Mouse (Mus musculus) hindbrain, postnatal 0 days (tissue): ENCODE measurements at regions not wholly inside any gene's neighbourhood (a gene's known extent, or its start where the extent isn't known, plus 50 kb on each side); places are given as distances from the start of the nearest gene placed in this dataset.

Experiments used
- ATAC-seq: fragments of 200-750 bp; cut with Nextera tagmentation; 2 replicates; pipeline ENCODE4 v1.8.0; 2017; ENCODE audit warnings: mild to moderate bottlenecking, moderate TSS enrichment, moderate library complexity
- DNase-seq: peaks from one replicate; pipeline ENCODE4 v3.0.0-alpha.2; 2015; ENCODE audit warnings: low spot score
- H3K27ac ChIP-seq: fragments of 300-500 bp; sonication (generic); 2 replicates; pipeline ENCODE4 v1.5.1; 2014; ENCODE audit warnings: mild to moderate bottlenecking
- H3K27me3 ChIP-seq: fragments of 300-500 bp; sonication (generic); 2 replicates; pipeline ENCODE4 v1.6.1; 2014; ENCODE audit warnings: low read length, mixed read lengths; ENCODE audit not compliant: insufficient read depth
- H3K36me3 ChIP-seq: fragments of 300-500 bp; sonication (generic); 2 replicates; pipeline ENCODE4 v1.6.1; 2014; ENCODE audit warnings: low read length, mixed read lengths; ENCODE audit not compliant: insufficient read depth
- H3K4me1 ChIP-seq: fragments of 300-500 bp; sonication (generic); 2 replicates; pipeline ENCODE4 v1.6.1; 2014; ENCODE audit warnings: antibody characterized with exemption, low read length, mixed read lengths; ENCODE audit not compliant: insufficient read depth
- H3K4me2 ChIP-seq: fragments of 300-500 bp; sonication (generic); 2 replicates; pipeline ENCODE4 v1.6.1; 2014; ENCODE audit warnings: low read depth, mild to moderate bottlenecking, low read length, moderate library complexity, mixed read lengths
- H3K4me3 ChIP-seq: fragments of 300-500 bp; sonication (generic); 2 replicates; pipeline ENCODE4 v1.5.1; 2014; ENCODE audit warnings: low read length
- H3K9ac ChIP-seq: fragments of 300-500 bp; sonication (generic); replicated peaks from 2 replicates; pipeline ENCODE4 v1.6.1; 2014; ENCODE audit warnings: mild to moderate bottlenecking, low read length, moderate library complexity, mixed read lengths
- H3K9me3 ChIP-seq: fragments of 300-500 bp; sonication (generic); 2 replicates; pipeline ENCODE4 v1.6.1; 2016; ENCODE audit warnings: low read length, mixed read lengths
- CTCF ChIP-seq: IDR thresholded peaks from 2 replicates; pipeline ENCODE4 v1.5.1; 2016; ENCODE audit warnings: antibody characterized with exemption, control low read depth, low read depth
- WGBS: fragments of 180-500 bp; shearing (Covaris S2); extraction: QIAGEN DNeasy Blood & Tissue Kit; methylation state at CpG from one replicate; pipeline ENCODE4 v1.1.7; 2014; 5-methylcytosine and 5-hydroxymethylcytosine counted together

DNA sequence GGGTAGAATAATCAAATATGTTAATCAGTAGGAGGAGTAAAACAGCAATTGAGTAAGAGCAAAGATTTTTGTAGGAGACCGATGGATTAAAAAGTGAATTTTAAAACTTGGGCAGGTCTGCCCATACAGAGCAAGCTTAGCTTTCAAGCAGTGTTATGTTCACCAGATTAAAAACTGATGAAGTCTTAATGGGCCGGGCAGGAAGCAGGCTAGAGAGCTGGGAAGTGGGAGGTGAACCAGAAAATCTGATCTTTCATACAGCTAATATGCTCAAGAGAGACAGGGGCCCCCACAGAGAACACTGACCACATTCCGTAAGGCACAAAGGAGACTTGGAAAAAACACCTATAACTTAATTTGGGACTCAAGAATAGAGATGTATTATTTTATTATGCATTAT lies 316.4 kb upstream of the Adgrl2 start:
- WGBS = 53% methylated on average over 3 of the region's 3 CpGs

GRCm38 (mm10) chr3:149306291-149306690 lies 315.9 kb upstream of the Adgrl2 start:
- no peak overlapping the region for H3K4me2 ChIP-seq
- 22% methylated on average over 5 of the region's 5 CpGs for WGBS
- H3K36me3 ChIP-seq = no peaks in the 10 kb centered on the region
- no peaks in the 10 kb centered on the region for H3K9me3 ChIP-seq
- H3K4me1 ChIP-seq = no peaks in the 10 kb centered on the region
- H3K27me3 ChIP-seq = no peaks in the 10 kb centered on the region
- TF ChIP-seq CTCF = no peak
- H3K27ac ChIP-seq = no peak overlapping the region
- DNase-seq (no peak), ATAC-seq (no peak)
- H3K9ac ChIP-seq = no peak overlapping the region
- H3K4me3 ChIP-seq = no peak overlapping the region

More for the DNA sequence above, 316.4 kb upstream of the Adgrl2 start:
- Histone ChIP-seq H3K9ac (no peak overlapping the region), H3K4me2 (no peak overlapping the region), H3K9me3 (no peaks in the 10 kb centered on the region), H3K36me3 (no peaks in the 10 kb centered on the region), H3K4me3 (no peak overlapping the region), H3K27ac (no peak overlapping the region), H3K4me1 (no peaks in the 10 kb centered on the region), H3K27me3 (no peaks in the 10 kb centered on the region)
- DNase-seq (no peak), ATAC-seq (no peak)
- no peak for TF ChIP-seq CTCF

GRCm38 (mm10) chr3:149305440-149305839 lies 315.1 kb upstream of the Adgrl2 start:
- Histone ChIP-seq H3K4me2 (no peak overlapping the region), H3K4me1 (no peaks in the 10 kb centered on the region), H3K9me3 (no peaks in the 10 kb centered on the region), H3K27ac (no peak overlapping the region), H3K36me3 (no peaks in the 10 kb centered on the region), H3K4me3 (no peak overlapping the region), H3K9ac (no peak overlapping the region), H3K27me3 (no peaks in the 10 kb centered on the region)
- DNase-seq (no peak), ATAC-seq (no peak)
- no peak for TF ChIP-seq CTCF
- WGBS = 70% methylated on average over 5 of the region's 5 CpGs

DNA sequence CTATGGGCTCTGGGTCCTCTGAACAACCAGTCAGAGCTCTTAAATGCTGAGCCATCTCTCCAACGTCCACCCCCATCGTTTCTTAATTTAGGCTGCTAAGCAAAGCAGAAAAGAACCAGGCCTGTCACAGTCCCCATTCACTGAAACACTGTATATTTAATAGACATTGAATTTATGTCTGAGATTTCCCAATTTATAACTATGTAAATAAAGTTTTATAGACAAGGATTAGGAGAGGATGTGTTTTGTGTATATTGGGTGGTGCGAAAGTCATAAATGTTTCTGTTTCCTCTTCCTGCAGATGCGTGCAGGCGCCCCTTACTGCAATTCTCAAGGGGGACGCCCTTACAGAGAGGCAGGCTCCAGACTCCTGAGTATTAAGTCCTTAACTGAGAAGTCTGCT lies 314.7 kb upstream of the Adgrl2 start:
- Histone ChIP-seq H3K4me1 (no peaks in the 10 kb centered on the region), H3K9ac (no peak overlapping the region), H3K27ac (no peak overlapping the region), H3K36me3 (no peaks in the 10 kb centered on the region), H3K4me2 (no peak overlapping the region), H3K27me3 (no peaks in the 10 kb centered on the region), H3K4me3 (no peak overlapping the region), H3K9me3 (no peaks in the 10 kb centered on the region)
- DNase-seq (no peak), ATAC-seq (no peak)
- no peak for TF ChIP-seq CTCF
- 73% methylated on average over 6 of the region's 6 CpGs for WGBS

- H3K9me3 ChIP-seq = no peaks in the 10 kb centered on the region
Measured at GRCm38 (mm10) chr3:149303418-149303817, 313.1 kb upstream of the Adgrl2 start.

DNA sequence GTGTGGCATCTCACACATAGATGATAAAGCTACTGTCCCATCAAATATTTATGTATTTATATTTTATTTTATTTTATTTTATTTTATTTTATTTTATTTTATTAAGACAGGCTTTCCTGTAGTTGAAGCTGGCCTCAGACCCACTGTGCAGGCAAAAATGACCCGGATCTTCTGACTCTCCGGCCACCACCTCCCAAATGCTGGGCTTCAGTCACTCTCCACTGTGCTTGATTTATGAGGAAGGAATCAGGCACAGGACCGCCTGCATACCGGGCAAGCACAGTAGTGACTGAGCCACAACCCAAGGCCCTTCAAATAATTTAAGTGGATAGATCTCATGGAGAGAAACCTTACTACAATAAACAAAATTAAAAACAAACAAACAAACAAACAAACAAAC lies 309.6 kb upstream of the Adgrl2 start:
- ATAC-seq (no peak), DNase-seq (no peak)
- Histone ChIP-seq H3K4me3 (no peak overlapping the region), H3K4me1 (peaks cover 5% of the 10 kb centered on the region; the same call in 1 of the 2 replicates), H3K36me3 (no peaks in the 10 kb centered on the region), H3K4me2 (no peak overlapping the region), H3K9ac (no peak overlapping the region), H3K27ac (no peak overlapping the region), H3K27me3 (no peaks in the 10 kb centered on the region), H3K9me3 (no peaks in the 10 kb centered on the region)
- WGBS = 83% methylated on average over 4 of the region's 4 CpGs
- no peak for TF ChIP-seq CTCF

More at GRCm38 (mm10) chr3:149303418-149303817, 313.1 kb upstream of the Adgrl2 start:
- H3K4me3 ChIP-seq = no peak overlapping the region
- H3K9ac ChIP-seq = no peak overlapping the region
- TF ChIP-seq CTCF = no peak
- H3K4me2 ChIP-seq = no peak overlapping the region
- no peak for ATAC-seq
- H3K27ac ChIP-seq = no peak overlapping the region
- H3K4me1 ChIP-seq = no peaks in the 10 kb centered on the region
- DNase-seq = no peak
- 80% methylated on average over 5 of the region's 5 CpGs for WGBS
- H3K36me3 ChIP-seq = no peaks in the 10 kb centered on the region
- H3K27me3 ChIP-seq = no peaks in the 10 kb centered on the region

GRCm38 (mm10) chr3:149296419-149296962 lies 306.1 kb upstream of the Adgrl2 start:
- DNase-seq = no peak
- WGBS = 57% methylated on average over 10 of the region's 10 CpGs
- Histone ChIP-seq H3K36me3 (no peaks in the 10 kb centered on the region), H3K9me3 (no peaks in the 10 kb centered on the region), H3K4me2 (no peak overlapping the region), H3K27ac (no peak overlapping the region), H3K9ac (no peak overlapping the region), H3K4me3 (no peak overlapping the region), H3K27me3 (no peaks in the 10 kb centered on the region), H3K4me1 (peaks cover 5% of the 10 kb centered on the region; the same call in 1 of the 2 replicates)
- ATAC-seq = no peak
- no peak for TF ChIP-seq CTCF
